Mouse (Mus musculus) heart, embryonic 14.5 days (tissue): Measurements from ENCODE around the gene Kcnd3. TPM values are rescaled to one million over a fixed set of nuclear protein-coding genes. Genes with fewer than 3 reads are reported as not detected.

Experiments
- ATAC-seq: fragments of 200-750 bp; cut with Nextera tagmentation; 2 replicates; pipeline ENCODE4 v1.8.0; 2017; ENCODE audit warnings: low read depth, moderate TSS enrichment; ENCODE audit not compliant: insufficient number of reproducible peaks, insufficient read depth, low FRiP score
- H3K27ac ChIP-seq, 2 experiments: fragments of 200-500 bp in 1 of 2; fragments of 300-500 bp in 1 of 2; sonication (generic) in 1 of 2; replicated peaks in 1 of 2; 2 replicates each; pipeline ENCODE4 v1.5.1; 2012 to 2014; ENCODE audit warnings: low read depth in 2 of 2, low read length in 2 of 2, control low read depth in 1 of 2, mild to moderate bottlenecking in 1 of 2, mixed read lengths in 1 of 2; ENCODE audit not compliant: control insufficient read depth in 1 of 2, insufficient read depth in 1 of 2
- H3K27me3 ChIP-seq: fragments of 300-500 bp; sonication (generic); 2 replicates; pipeline ENCODE4 v1.6.1; 2014; ENCODE audit warnings: mild to moderate bottlenecking, low read length, control low read depth; ENCODE audit not compliant: control insufficient read depth, insufficient read depth
- H3K36me3 ChIP-seq: fragments of 300-500 bp; sonication (generic); 2 replicates; pipeline ENCODE4 v1.6.1; 2014; ENCODE audit warnings: mild to moderate bottlenecking, control low read depth, low read length, mixed read lengths; ENCODE audit not compliant: control insufficient read depth, insufficient read depth
- H3K4me1 ChIP-seq, 2 experiments: fragments of 200-500 bp in 1 of 2; fragments of 300-500 bp in 1 of 2; sonication (generic) in 1 of 2; 2 replicates each; pipeline ENCODE4 v1.6.1; 2012 to 2014; ENCODE audit warnings: low read length in 2 of 2, control low read depth in 1 of 2, mixed read lengths in 1 of 2; ENCODE audit not compliant: control insufficient read depth in 2 of 2, insufficient read depth in 2 of 2
- H3K4me2 ChIP-seq: fragments of 300-500 bp; sonication (generic); 2 replicates; pipeline ENCODE4 v1.6.1; 2014; ENCODE audit warnings: mild to moderate bottlenecking, low read length
- H3K4me3 ChIP-seq, 2 experiments: fragments of 200-500 bp in 1 of 2; fragments of 300-500 bp in 1 of 2; sonication (generic) in 1 of 2; 2 replicates each; pipeline ENCODE4 v1.5.1; 2012 to 2014; ENCODE audit warnings: low read length in 2 of 2, mild to moderate bottlenecking in 2 of 2, control low read depth in 1 of 2, low read depth in 1 of 2, moderate library complexity in 1 of 2; ENCODE audit not compliant: control insufficient read depth in 1 of 2, insufficient read depth in 1 of 2
- H3K9ac ChIP-seq: fragments of 300-500 bp; sonication (generic); 2 replicates; pipeline ENCODE4 v1.6.1; 2014; ENCODE audit warnings: mild to moderate bottlenecking, low read length
- H3K9me3 ChIP-seq: fragments of 300-500 bp; sonication (generic); 2 replicates; pipeline ENCODE4 v1.6.1; 2016; ENCODE audit warnings: low read length, control low read depth; ENCODE audit not compliant: control insufficient read depth
- WGBS: fragments of 180-500 bp; shearing (Covaris S2); extraction: QIAGEN DNeasy Blood & Tissue Kit; methylation state at CpG from one replicate; pipeline ENCODE4 v1.1.7; 2014; 5-methylcytosine and 5-hydroxymethylcytosine counted together
- polyA plus RNA-seq: library from polyadenylated mRNA; unstranded; fragments of >200 nt; fragmentation: Nextera tagmentation; extraction: Ambion mirVana; gene quantifications from 2 replicates; pipeline ENCODE4 v1.2.1, GENCODE M21; 2014

The Kcnd3 gene
- polyA plus RNA-seq, 1 experiment from 2014 or later = 0.91 TPM

DNA sequence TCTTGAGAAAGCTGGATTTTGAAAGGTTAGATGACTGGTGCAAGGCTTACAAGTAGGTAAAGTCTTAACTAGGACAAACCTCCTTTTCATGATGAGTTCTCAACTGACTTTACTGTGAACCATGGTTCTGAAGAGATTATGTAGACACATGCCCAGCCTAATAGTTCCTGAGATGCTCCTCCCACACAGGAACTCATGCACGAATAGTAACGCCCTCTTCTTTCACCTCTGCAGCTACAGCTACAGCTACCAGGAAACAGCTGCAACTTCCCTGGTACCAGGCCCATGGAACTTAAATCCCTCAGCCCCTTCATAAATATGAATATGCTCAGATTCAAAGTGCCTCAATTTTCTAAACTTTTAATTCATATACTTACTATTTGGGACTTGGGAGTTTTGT is 223.8 kb downstream of the Kcnd3 start:
- H3K36me3 ChIP-seq = peaks cover 36% of the 10 kb centered on the region
- H3K27me3 ChIP-seq = no peaks in the 10 kb centered on the region
- no peak for ATAC-seq

DNA sequence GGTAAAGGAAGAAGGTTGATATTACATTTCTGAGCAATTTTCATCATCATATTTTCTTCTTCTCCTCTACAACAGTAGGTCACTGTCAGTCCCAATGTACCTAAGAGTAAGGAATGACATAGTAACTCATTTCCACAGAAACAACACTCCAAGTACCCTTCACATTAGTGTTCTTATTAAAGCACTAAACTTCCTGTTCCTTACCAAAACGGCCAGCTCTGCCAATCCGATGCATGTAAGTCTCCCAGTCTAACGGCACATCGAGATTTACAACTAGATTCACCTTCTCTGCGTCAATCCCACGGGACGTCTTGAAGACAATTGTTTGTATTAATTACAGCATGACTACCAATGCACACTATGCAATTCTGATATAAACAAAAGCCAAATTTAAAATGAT is 228.2 kb downstream of the Kcnd3 start:
- Histone ChIP-seq H3K9ac (no peak overlapping the region), H3K4me2 (no peak overlapping the region), H3K9me3 (no peaks in the 10 kb centered on the region), H3K4me3 (no peak overlapping the region), H3K4me1 (no peaks in the 10 kb centered on the region), H3K36me3 (peaks cover 71% of the 10 kb centered on the region), H3K27me3 (no peaks in the 10 kb centered on the region), H3K27ac (no peak overlapping the region)
- ATAC-seq = no peak
- 90% methylated on average over 7 of the region's 7 CpGs for WGBS

More for the DNA sequence above, 223.8 kb downstream of the Kcnd3 start:
- Histone ChIP-seq H3K9ac (no peak overlapping the region), H3K9me3 (no peaks in the 10 kb centered on the region), H3K4me3 (no peak overlapping the region), H3K4me1 (peaks cover 0 to 2% of the 10 kb centered on the region in 2 experiments; a peak in 1 of 4 replicates), H3K27ac (no peak overlapping the region), H3K4me2 (no peak overlapping the region)
- 67% methylated on average over 2 of the region's 2 CpGs for WGBS

DNA sequence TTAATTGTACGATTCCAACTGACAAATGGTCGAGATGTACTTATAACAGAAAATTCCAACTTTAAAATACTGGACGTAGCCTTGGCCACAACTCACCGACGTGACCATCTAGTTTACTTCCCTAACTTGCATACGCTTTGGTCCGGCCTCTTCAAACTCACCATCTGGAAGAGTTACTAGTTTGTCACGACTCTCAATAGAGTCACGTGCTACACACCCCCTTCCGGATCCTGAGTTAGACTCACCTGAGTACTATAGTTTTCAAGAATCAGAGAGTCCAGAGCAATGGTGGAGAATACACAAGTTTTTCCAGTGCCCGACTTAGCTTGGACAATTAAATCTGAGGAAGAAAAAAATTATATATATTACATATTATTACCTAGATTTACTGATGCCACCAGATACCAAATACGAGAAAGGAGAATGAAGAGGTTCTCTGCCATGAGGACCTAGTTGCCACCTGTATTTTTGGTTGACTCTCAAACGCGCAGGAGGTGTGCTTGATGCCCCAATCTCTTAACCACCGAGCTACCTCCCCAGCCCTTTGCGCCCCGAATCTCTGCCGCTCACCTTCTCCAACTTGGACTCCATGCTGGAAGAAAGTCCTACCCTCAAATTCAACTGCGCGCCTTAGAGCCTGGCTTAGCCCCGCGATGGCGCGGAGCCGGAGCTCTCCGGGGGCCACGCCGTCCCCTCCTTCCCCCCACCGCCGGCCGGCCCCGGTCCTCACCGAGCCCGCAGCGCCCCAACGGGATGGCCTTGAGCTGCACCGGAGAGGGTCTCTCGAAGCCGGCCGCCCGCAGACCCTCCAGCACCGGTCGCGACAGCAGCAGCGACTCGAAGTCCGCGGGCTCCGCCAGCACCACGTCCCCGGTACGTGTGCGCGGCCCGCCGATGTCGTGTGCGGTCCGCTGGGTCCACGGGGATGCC is 234.5 kb downstream of the Kcnd3 start:
- Histone ChIP-seq H3K4me1 (peaks cover 0 to 5% of the 10 kb centered on the region in 2 experiments; a peak in 2 of 4 replicates), H3K4me3 (peak overlapping the region; percentile 98 to 100), H3K27me3 (no peaks in the 10 kb centered on the region), H3K36me3 (peaks cover 29% of the 10 kb centered on the region), H3K27ac (peak overlapping the region; percentile 80 to 81), H3K9ac (peak overlapping the region; percentile 93), H3K9me3 (no peaks in the 10 kb centered on the region), H3K4me2 (peak overlapping the region; percentile 84)
- WGBS = 8% methylated on average over 56 of the region's 60 CpGs
- no peak; the same call in none of the 2 replicates for ATAC-seq

GRCm38 (mm10) chr3:105687324-105688060 is 235.4 kb downstream of the Kcnd3 start, which contains the start of gene Ddx20:
Gene Ddx20 (minus strand): TSS chr3:105687574.
- H3K4me3 ChIP-seq = peak within 1 kb of the TSS; percentile 98 to 100
- 0 out of 2 replicates have a peak, but pooled peaks cover 5% of the 10 kb centered on the region for H3K27me3 ChIP-seq
- H3K4me1 ChIP-seq = peaks cover 0 to 5% of the 10 kb centered on the region in 2 experiments; a peak in 2 of 4 replicates
- no peaks in the 10 kb centered on the region for H3K9me3 ChIP-seq
- H3K36me3 ChIP-seq = peaks cover 23% of the 10 kb centered on the region
- WGBS = under 1% methylated on average over 72 of the region's 72 CpGs
- ATAC-seq = peak; percentile 95
- H3K4me2 ChIP-seq = peak within 1 kb of the TSS; percentile 84
- peak within 1 kb of the TSS; percentile 80 to 81 for H3K27ac ChIP-seq
- peak within 1 kb of the TSS; percentile 93 for H3K9ac ChIP-seq

GRCm38 (mm10) chr3:105688536-105688935 is 236.4 kb downstream of the Kcnd3 start:
- Histone ChIP-seq H3K9ac (no peak overlapping the region), H3K36me3 (peaks cover 13% of the 10 kb centered on the region), H3K4me2 (peak overlapping the region; percentile 84; the same call in 1 of the 2 replicates), H3K4me3 (no peak overlapping the region), H3K4me1 (peaks cover 2 to 5% of the 10 kb centered on the region in 2 experiments; a peak in 3 of 4 replicates), H3K27me3 (0 out of 2 replicates have a peak, but pooled peaks cover 5% of the 10 kb centered on the region), H3K9me3 (no peaks in the 10 kb centered on the region), H3K27ac (no peak overlapping the region)
- 96% methylated on average over 2 of the region's 2 CpGs for WGBS
- ATAC-seq = no peak

DNA sequence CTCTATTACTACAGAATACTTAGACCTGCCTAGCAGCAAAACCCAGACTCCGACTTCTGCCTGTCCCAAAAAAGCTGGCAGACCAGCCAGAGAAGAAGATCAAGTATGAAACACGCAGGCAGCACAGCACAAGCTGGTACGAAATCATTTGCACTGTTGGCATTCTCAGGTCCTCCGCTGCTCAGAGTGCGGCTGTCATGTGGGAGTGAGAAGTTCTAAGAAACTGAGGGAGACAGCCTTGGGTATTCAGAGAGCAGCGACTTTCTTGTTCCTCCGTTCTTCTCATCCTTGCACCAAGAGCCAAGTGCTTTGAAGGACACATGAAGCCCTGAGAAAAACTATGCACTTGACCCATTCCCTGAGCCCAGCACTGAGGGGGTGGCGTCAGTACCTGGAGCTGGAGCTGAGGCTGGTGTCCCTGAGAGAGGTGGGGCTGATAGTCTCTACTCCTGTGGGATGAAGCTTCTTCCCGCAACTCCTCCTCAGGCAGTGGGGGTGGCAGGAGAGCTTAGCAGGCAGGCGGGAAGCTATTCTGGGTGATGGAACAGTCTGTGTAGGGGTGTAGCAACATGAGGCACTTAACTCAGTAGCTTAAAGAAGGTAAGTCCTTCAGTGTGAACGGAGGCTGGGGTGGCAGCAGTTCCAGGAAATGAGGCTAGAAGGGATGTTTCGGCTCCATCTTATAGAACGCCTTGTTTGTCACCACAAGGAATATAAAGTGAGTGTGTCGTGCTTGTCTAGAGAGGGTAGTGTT is 241.4 kb downstream of the Kcnd3 start:
- Histone ChIP-seq H3K27ac (no peak overlapping the region), H3K9ac (no peak overlapping the region), H3K4me2 (no peak overlapping the region), H3K36me3 (no peaks in the 10 kb centered on the region), H3K4me3 (no peak overlapping the region), H3K4me1 (peaks cover 21 to 31% of the 10 kb centered on the region in 2 experiments), H3K27me3 (0 out of 2 replicates have a peak, but pooled peaks cover 5% of the 10 kb centered on the region), H3K9me3 (no peaks in the 10 kb centered on the region)
- no peak for ATAC-seq
- 55% methylated on average over 14 of the region's 14 CpGs for WGBS
